Mouse (Mus musculus): ENCODE measurements at regions not wholly inside any gene's neighbourhood (a gene's known extent, or its start where the extent isn't known, plus 50 kb on each side); places are given as distances from the start of the nearest gene placed in this dataset.
A peak's percentile ranks its signal among the peaks of the same experiment; 100 is the strongest.
"Not testable (repeated sequence)": the region's sequence is repeated elsewhere in the genome, so short reads cannot be mapped to it uniquely, and the experiment has no call there.

GRCm38 (mm10) chr12:20614766-20615165, 375.5 kb upstream of the Asap2 start:
- H3K4me3 ChIP-seq, result peak overlapping the region; percentile 48
- H3K27me3 ChIP-seq (ENCODE audit: low read depth, poor library complexity, severe bottlenecking); H3K9me3 ChIP-seq (replicated peaks); H3K4me1 ChIP-seq; H3K27ac ChIP-seq; H3K36me3 ChIP-seq: not testable (repeated sequence)
- under 1% methylated on average over 30 of the region's 39 CpGs for WGBS
- DNase-seq (ENCODE audit: low spot score), result peak; percentile 75

Measured in limb, embryonic 10.5 days (tissue).